In genomic region chrX:166170800-166171738, GRCm38 (mm10) we compare ENCODE assay signal across 8 mouse cellular contexts. TPM values are rescaled to one million over a fixed set of nuclear protein-coding genes. Genes with fewer than 3 reads are reported as not detected.
DNase-seq lines count a peak whose midpoint lies in the region; ATAC-seq and TF ChIP-seq lines count a peak whose summit lies in the region.

No protein-coding gene starts in this region.

- TF ChIP-seq EP300 in lung, postnatal 0 days (IDR thresholded peaks at IDR 0.05) = 0 out of 2 replicates have a peak, but pooled peaks have one; percentile 19

- no peak for TF ChIP-seq POLR2A in limb, embryonic 14.5 days (IDR thresholded peaks at IDR 0.05; ENCODE audit: borderline replicate concordance, extremely low read depth, insufficient read depth, insufficient read length)

- ATAC-seq in lung, postnatal 0 days = no peak
- ATAC-seq in embryonic facial prominence, embryonic 13.5 days (ENCODE audit: insufficient number of reproducible peaks, insufficient read depth, low FRiP score, low TSS enrichment, low read depth) = no peak
- no peak for ATAC-seq in limb, embryonic 14.5 days (ENCODE audit: low FRiP score, low read depth)
- no peak for ATAC-seq in stomach, embryonic 14.5 days (ENCODE audit: insufficient number of reproducible peaks, insufficient read depth, low FRiP score, low read depth)

- H3K36me3 ChIP-seq in lung, postnatal 0 days (ENCODE audit: insufficient read depth, low read length) = no peaks in the 10 kb centered on the region
- no peaks in the 10 kb centered on the region for H3K36me3 ChIP-seq in embryonic facial prominence, embryonic 13.5 days
- H3K36me3 ChIP-seq in limb, embryonic 14.5 days (ENCODE audit: control insufficient read depth, insufficient read depth, low read length) = no peaks in the 10 kb centered on the region
- H3K36me3 ChIP-seq in stomach, embryonic 14.5 days (ENCODE audit: control insufficient read depth, insufficient read depth, low read length) = no peaks in the 10 kb centered on the region

- no peaks in the 10 kb centered on the region for H3K9me3 ChIP-seq in lung, postnatal 0 days (ENCODE audit: low read length)
- no peaks in the 10 kb centered on the region for H3K9me3 ChIP-seq in embryonic facial prominence, embryonic 13.5 days
- no peaks in the 10 kb centered on the region for H3K9me3 ChIP-seq in limb, embryonic 14.5 days (ENCODE audit: control insufficient read depth, low read length)
- H3K9me3 ChIP-seq in stomach, embryonic 14.5 days (ENCODE audit: control insufficient read depth, low read depth, low read length) = no peaks in the 10 kb centered on the region

- WGBS in lung, postnatal 0 days = 17% methylated on average over 9 of the region's 9 CpGs
- WGBS in embryonic facial prominence, embryonic 13.5 days = 27% methylated on average over 9 of the region's 9 CpGs
- 22% methylated on average over 9 of the region's 9 CpGs for WGBS in limb, embryonic 14.5 days
- 24% methylated on average over 9 of the region's 9 CpGs for WGBS in stomach, embryonic 14.5 days

- DNase-seq in lung, postnatal 0 days (ENCODE audit: low spot score) = peak; percentile 18
- no peak for DNase-seq in lung, postnatal 10 days
- DNase-seq in limb, embryonic 14.5 days (ENCODE audit: low spot score) = no peak
- DNase-seq in adrenal gland, postnatal 36 days = no peak
- DNase-seq in cerebellum, postnatal 4 days (ENCODE audit: low spot score in 2 of 2) = no peak
- DNase-seq in kidney, postnatal 25 days = no peak

- H3K4me3 ChIP-seq in lung, postnatal 0 days (ENCODE audit: low read depth, low read length) = peak overlapping the region; percentile 50
- H3K4me3 ChIP-seq in embryonic facial prominence, embryonic 13.5 days = peak overlapping the region; percentile 54
- H3K4me3 ChIP-seq in limb, embryonic 14.5 days (replicated peaks; ENCODE audit: low read length) = peak overlapping the region; percentile 50
- H3K4me3 ChIP-seq in stomach, embryonic 14.5 days (ENCODE audit: low read depth, low read length) = peak overlapping the region; percentile 49

- H3K4me1 ChIP-seq in lung, postnatal 0 days (ENCODE audit: insufficient read depth, low read depth, low read length) = no peaks in the 10 kb centered on the region
- no peaks in the 10 kb centered on the region for H3K4me1 ChIP-seq in embryonic facial prominence, embryonic 13.5 days
- H3K4me1 ChIP-seq in limb, embryonic 14.5 days (ENCODE audit: control insufficient read depth, insufficient read depth, low read length) = no peaks in the 10 kb centered on the region
- H3K4me1 ChIP-seq in stomach, embryonic 14.5 days (ENCODE audit: control insufficient read depth, insufficient read depth, low read length) = peaks cover 4% of the 10 kb centered on the region; the same call in 1 of the 2 replicates

- 0 out of 2 replicates have a peak overlapping the region, but pooled peaks have one; percentile 8 for H3K9ac ChIP-seq in lung, postnatal 0 days (replicated peaks; ENCODE audit: low read depth)
- H3K9ac ChIP-seq in embryonic facial prominence, embryonic 13.5 days = peak overlapping the region; percentile 72
- peak overlapping the region; percentile 55 for H3K9ac ChIP-seq in limb, embryonic 14.5 days (ENCODE audit: low read depth, low read length, severe bottlenecking)
- H3K9ac ChIP-seq in stomach, embryonic 14.5 days (replicated peaks; ENCODE audit: low read depth, low read length) = peak overlapping the region; percentile 30; the same call in 1 of the 2 replicates

- TF ChIP-seq CTCF in lung, postnatal 0 days (IDR thresholded peaks at IDR 0.05) = no peak

- no peaks in the 10 kb centered on the region for H3K27me3 ChIP-seq in lung, postnatal 0 days (replicated peaks; ENCODE audit: insufficient read depth, low read length)
- H3K27me3 ChIP-seq in embryonic facial prominence, embryonic 13.5 days = peaks cover 15% of the 10 kb centered on the region
- no peaks in the 10 kb centered on the region for H3K27me3 ChIP-seq in limb, embryonic 14.5 days (ENCODE audit: control insufficient read depth, insufficient read depth, low read length)
- H3K27me3 ChIP-seq in stomach, embryonic 14.5 days (ENCODE audit: control insufficient read depth, insufficient read depth, low read length) = no peaks in the 10 kb centered on the region

- peak overlapping the region; percentile 32; the same call in 1 of the 2 replicates for H3K27ac ChIP-seq in lung, postnatal 0 days (ENCODE audit: low read length)
- H3K27ac ChIP-seq in embryonic facial prominence, embryonic 13.5 days = peak overlapping the region; percentile 66; the same call in 1 of the 2 replicates
- peak overlapping the region; percentile 43 for H3K27ac ChIP-seq in limb, embryonic 14.5 days (replicated peaks; ENCODE audit: low read depth, low read length)
- H3K27ac ChIP-seq in stomach, embryonic 14.5 days (ENCODE audit: low read length) = peak overlapping the region; percentile 55; the same call in 1 of the 2 replicates

- peak overlapping the region; percentile 57 for H3K4me2 ChIP-seq in lung, postnatal 0 days (replicated peaks; ENCODE audit: low read depth, low read length)
- H3K4me2 ChIP-seq in embryonic facial prominence, embryonic 13.5 days = peak overlapping the region; percentile 57
- H3K4me2 ChIP-seq in limb, embryonic 14.5 days (replicated peaks; ENCODE audit: low read depth, low read length, severe bottlenecking) = peak overlapping the region; percentile 53
- H3K4me2 ChIP-seq in stomach, embryonic 14.5 days (replicated peaks; ENCODE audit: low read depth, low read length) = peak overlapping the region; percentile 37

RNA-seq across cellular contexts. Expression of gene Gemin8, which starts 0.8 kb away (rescaled TPM):
- polyA plus RNA-seq in lung, postnatal 0 days (2015; fragmentation: Nextera tagmentation; extraction: Ambion mirVana) = 7.9 and 9.5 TPM in 2 replicates
- polyA plus RNA-seq in embryonic facial prominence, embryonic 13.5 days (2015; fragmentation: Nextera tagmentation; extraction: Ambion mirVana) = 10.2 and 12.4 TPM in 2 replicates
- polyA plus RNA-seq in limb, embryonic 14.5 days (2012; rRNA removed) = 19.8 and 20.0 TPM in 2 replicates
- polyA plus RNA-seq in limb, embryonic 14.5 days (2014; fragmentation: Nextera tagmentation; extraction: Ambion mirVana) = 12.8 and 14.5 TPM in 2 replicates
- 14.6 and 17.3 TPM in 2 replicates for polyA plus RNA-seq in stomach, embryonic 14.5 days (2014; fragmentation: Nextera tagmentation; extraction: Ambion mirVana)
- total RNA-seq in adrenal gland, postnatal 36 days (2021) = 1 to 10 TPM; 8.6 to 8.9 TPM

Comparison
In these comparisons a context has a peak if more than half of its experiments do, and no peak if none do; other contexts are left out.
1. H3K9ac ChIP-seq: peak in every context shown above with its lines; median percentile 72 in embryonic facial prominence, embryonic 13.5 days; 55 in limb, embryonic 14.5 days; 30 in stomach, embryonic 14.5 days; 8 in lung, postnatal 0 days.